Comparison of ENCODE assay signal across 8 mouse cellular contexts in genomic region chr5:122274785-122275184, GRCm38 (mm10). TPM values are rescaled to one million over a fixed set of nuclear protein-coding genes. Genes with fewer than 3 reads are reported as not detected.
A peak's percentile ranks its signal among the peaks of the same experiment; 100 is the strongest.
DNase-seq lines count a peak whose midpoint lies in the region; ATAC-seq and TF ChIP-seq lines count a peak whose summit lies in the region.

No protein-coding gene starts in this region.

- TF ChIP-seq CTCF in layer of hippocampus, adult 2 months (conservative IDR thresholded peaks at IDR 0.05) = no peak

- peak; percentile 87 for DNase-seq in midbrain, embryonic 11.5 days (ENCODE audit: low spot score, missing footprints)
- peak; percentile 77 for DNase-seq in induced T-regulatory cell, adult 2 months (ENCODE audit: low read depth)
- DNase-seq in lung, postnatal 25 days (ENCODE audit: low spot score) = peak; percentile 86
- DNase-seq in thymus, postnatal 25 days = peak; percentile 85
- DNase-seq in layer of hippocampus, adult 2 months (ENCODE audit: low spot score in 2 of 2) = no peak
- DNase-seq in urinary bladder, adult 2 months (ENCODE audit: low spot score) = no peak

- H3K4me2 ChIP-seq in midbrain, embryonic 11.5 days = no peak overlapping the region
- H3K4me2 ChIP-seq in midbrain, embryonic 16.5 days (ENCODE audit: low read length) = no peak overlapping the region
- no peak overlapping the region for H3K4me2 ChIP-seq in forebrain, embryonic 13.5 days

- no peak for ATAC-seq in midbrain, embryonic 11.5 days (ENCODE audit: low FRiP score)
- ATAC-seq in midbrain, embryonic 16.5 days = no peak
- no peak; the same call in 1 of the 2 replicates for ATAC-seq in forebrain, embryonic 13.5 days

- no peak overlapping the region for H3K9ac ChIP-seq in midbrain, embryonic 11.5 days (ENCODE audit: low read length)
- H3K9ac ChIP-seq in midbrain, embryonic 16.5 days (ENCODE audit: low read depth, low read length) = no peak overlapping the region
- H3K9ac ChIP-seq in forebrain, embryonic 13.5 days = no peak overlapping the region

- H3K4me3 ChIP-seq in midbrain, embryonic 11.5 days (ENCODE audit: low read depth, low read length) = no peak overlapping the region
- no peak overlapping the region for H3K4me3 ChIP-seq in midbrain, embryonic 16.5 days (ENCODE audit: low read depth, low read length)
- H3K4me3 ChIP-seq in layer of hippocampus, adult 2 months = no peak overlapping the region
- H3K4me3 ChIP-seq in forebrain, embryonic 13.5 days = no peak overlapping the region

- H3K9me3 ChIP-seq in midbrain, embryonic 11.5 days (ENCODE audit: control insufficient read depth, low read length) = no peaks in the 10 kb centered on the region
- H3K9me3 ChIP-seq in midbrain, embryonic 16.5 days (replicated peaks; ENCODE audit: control insufficient read depth, low read length, poor library complexity, severe bottlenecking) = no peaks in the 10 kb centered on the region
- no peaks in the 10 kb centered on the region for H3K9me3 ChIP-seq in forebrain, embryonic 13.5 days (replicated peaks)

- no peaks in the 10 kb centered on the region for H3K27me3 ChIP-seq in midbrain, embryonic 11.5 days (ENCODE audit: control insufficient read depth, insufficient read depth, low read length)
- H3K27me3 ChIP-seq in midbrain, embryonic 16.5 days (ENCODE audit: control insufficient read depth, insufficient read depth, low read depth, low read length) = no peaks in the 10 kb centered on the region
- no peaks in the 10 kb centered on the region for H3K27me3 ChIP-seq in forebrain, embryonic 13.5 days

- no peaks in the 10 kb centered on the region for H3K36me3 ChIP-seq in midbrain, embryonic 11.5 days (ENCODE audit: control insufficient read depth, insufficient read depth, low read length)
- no peaks in the 10 kb centered on the region for H3K36me3 ChIP-seq in midbrain, embryonic 16.5 days (ENCODE audit: control insufficient read depth, insufficient read depth, low read length)
- no peaks in the 10 kb centered on the region for H3K36me3 ChIP-seq in forebrain, embryonic 13.5 days (ENCODE audit: poor library complexity, severe bottlenecking)

- 8% methylated on average over 5 of the region's 5 CpGs for WGBS in midbrain, embryonic 11.5 days
- 7% methylated on average over 5 of the region's 5 CpGs for WGBS in midbrain, embryonic 16.5 days
- 16% methylated on average over 5 of the region's 5 CpGs for WGBS in forebrain, embryonic 13.5 days

- no peak overlapping the region; the same call in 1 of the 2 replicates for H3K27ac ChIP-seq in midbrain, embryonic 11.5 days (ENCODE audit: low read depth, low read length)
- no peak overlapping the region for H3K27ac ChIP-seq in midbrain, embryonic 16.5 days (ENCODE audit: low read length)
- no peak overlapping the region for H3K27ac ChIP-seq in layer of hippocampus, adult 2 months
- no peak overlapping the region for H3K27ac ChIP-seq in forebrain, embryonic 13.5 days

- 0 out of 2 replicates have a peak, but pooled peaks cover 5% of the 10 kb centered on the region for H3K4me1 ChIP-seq in midbrain, embryonic 11.5 days (ENCODE audit: control insufficient read depth, insufficient read depth, low read length)
- peaks cover 2% of the 10 kb centered on the region; the same call in 1 of the 2 replicates for H3K4me1 ChIP-seq in midbrain, embryonic 16.5 days (ENCODE audit: control insufficient read depth, insufficient read depth, low read length)
- peaks cover 7% of the 10 kb centered on the region for H3K4me1 ChIP-seq in forebrain, embryonic 13.5 days

RNA-seq across cellular contexts. Expression of gene Pptc7, which starts 9.4 kb away (rescaled TPM):
- polyA plus RNA-seq in midbrain, embryonic 11.5 days (2014; fragmentation: Nextera tagmentation; extraction: Ambion mirVana) = 7.6 and 8.8 TPM in 2 replicates
- polyA plus RNA-seq in midbrain, embryonic 16.5 days (2015; fragmentation: Nextera tagmentation; extraction: Ambion mirVana) = 7.1 and 7.6 TPM in 2 replicates
- 10 to 100 TPM; 39.8 to 41.1 TPM for total RNA-seq in layer of hippocampus, adult 2 months (2021)
- polyA plus RNA-seq in forebrain, embryonic 13.5 days (2015; fragmentation: Nextera tagmentation; extraction: Ambion mirVana) = 7.5 and 7.7 TPM in 2 replicates
- polyA plus RNA-seq in urinary bladder, adult 2 months (2012; rRNA removed) = 22.6 and 25.2 TPM in 2 replicates

RNA-seq across cellular contexts. Expression of gene Tctn1, which starts 10.5 kb away (rescaled TPM):
- polyA plus RNA-seq in midbrain, embryonic 11.5 days (2014; fragmentation: Nextera tagmentation; extraction: Ambion mirVana) = 4.3 and 4.8 TPM in 2 replicates
- 5.4 and 7.3 TPM in 2 replicates for polyA plus RNA-seq in midbrain, embryonic 16.5 days (2015; fragmentation: Nextera tagmentation; extraction: Ambion mirVana)
- total RNA-seq in layer of hippocampus, adult 2 months (2021) = 10 to 100 TPM; 15.2 TPM
- 4.8 and 4.9 TPM in 2 replicates for polyA plus RNA-seq in forebrain, embryonic 13.5 days (2015; fragmentation: Nextera tagmentation; extraction: Ambion mirVana)
- polyA plus RNA-seq in urinary bladder, adult 2 months (2012; rRNA removed) = 15.6 and 17.7 TPM in 2 replicates

Comparison
In these comparisons a context has a peak if more than half of its experiments do, and no peak if none do; other contexts are left out.
1. DNase-seq: peak in midbrain, embryonic 11.5 days (single experiment), induced T-regulatory cell, adult 2 months (single experiment), lung, postnatal 25 days (single experiment) and thymus, postnatal 25 days (single experiment); none in layer of hippocampus, adult 2 months (0 of 2) and urinary bladder, adult 2 months (single experiment).